Mouse (Mus musculus) testis, adult 2 months (tissue): Measurements from ENCODE around the gene Dlgap3. TPM values are rescaled to one million over a fixed set of nuclear protein-coding genes. Genes with fewer than 3 reads are reported as not detected.

Source experiments
- H3K27ac ChIP-seq: fragments of 200-500 bp; 2 replicates; pipeline ENCODE4 v1.5.1; 2012; ENCODE audit warnings: low read depth, low read length; ENCODE audit not compliant: control insufficient read depth, insufficient read depth
- H3K27me3 ChIP-seq: fragments of 200-500 bp; 2 replicates; pipeline ENCODE4 v1.6.1; 2012; ENCODE audit warnings: mild to moderate bottlenecking, low read length, moderate library complexity; ENCODE audit not compliant: control insufficient read depth, insufficient read depth
- H3K36me3 ChIP-seq: fragments of 200-500 bp; 2 replicates; pipeline ENCODE4 v1.6.1; 2012; ENCODE audit warnings: mild to moderate bottlenecking, low read length; ENCODE audit not compliant: control insufficient read depth, insufficient read depth
- H3K4me1 ChIP-seq: fragments of 200-500 bp; 2 replicates; pipeline ENCODE4 v1.6.1; 2012; ENCODE audit warnings: low read length; ENCODE audit not compliant: control insufficient read depth, insufficient read depth
- H3K4me3 ChIP-seq: fragments of 200-500 bp; 2 replicates; pipeline ENCODE4 v1.5.1; 2012; ENCODE audit warnings: low read depth, mild to moderate bottlenecking, low read length, moderate library complexity, mixed read lengths; ENCODE audit not compliant: control insufficient read depth
- CTCF ChIP-seq: fragments of 200-500 bp; IDR thresholded peaks from 2 replicates; pipeline ENCODE4 v1.5.1; 2012; ENCODE audit warnings: low read depth, mild to moderate bottlenecking, inconsistent platforms, low read length, moderate library complexity; ENCODE audit not compliant: control insufficient read depth, insufficient read depth, insufficient replicate concordance
- POLR2A ChIP-seq: fragments of 200-500 bp; IDR thresholded peaks from 2 replicates; pipeline ENCODE4 v1.6.1; 2012; ENCODE audit warnings: low read depth, mild to moderate bottlenecking, inconsistent platforms, low read length, moderate library complexity; ENCODE audit not compliant: control insufficient read depth
- polyA plus RNA-seq: library from polyadenylated mRNA; depleted of rRNA; stranded (reverse); fragments of >200 nt; gene quantifications from 2 replicates; pipeline ENCODE4 v1.2.3, GENCODE M21; 2012; rRNA removed

Dlgap3 gene
- polyA plus RNA-seq = 3.3 and 4.6 TPM in 2 replicates

GRCm38 (mm10) chr4:127168914-127169345 is at the start of gene Dlgap3:
TSS of gene Dlgap3 (plus strand) at chr4:127169204.
- H3K36me3 ChIP-seq = no peaks in the 10 kb centered on the region
- TF ChIP-seq CTCF = no peak
- no peak for TF ChIP-seq POLR2A

GRCm38 (mm10) chr4:127123391-127123790 is 45.6 kb upstream of the Dlgap3 start, which contains the start of gene Tmem35b:
TSS of gene Tmem35b (plus strand) at chr4:127123691.
- no peak for TF ChIP-seq CTCF
- no peak for TF ChIP-seq POLR2A
- Histone ChIP-seq H3K27ac (no peak within 1 kb of the TSS), H3K27me3 (no peaks in the 10 kb centered on the region), H3K4me3 (no peak within 1 kb of the TSS), H3K4me1 (peaks cover 5% of the 10 kb centered on the region), H3K36me3 (no peaks in the 10 kb centered on the region)

More at GRCm38 (mm10) chr4:127168914-127169345, at the start of gene Dlgap3:
- no peaks in the 10 kb centered on the region; the same call in 1 of the 2 replicates for H3K27me3 ChIP-seq
- no peak within 1 kb of the TSS for H3K27ac ChIP-seq
- peak within 1 kb of the TSS; percentile 62 for H3K4me3 ChIP-seq
- H3K4me1 ChIP-seq = peaks cover 14% of the 10 kb centered on the region

- TF ChIP-seq POLR2A (no peak), CTCF (no peak)
- H3K4me1 ChIP-seq = peaks cover 5% of the 10 kb centered on the region
- H3K27me3 ChIP-seq = no peaks in the 10 kb centered on the region
- no peak overlapping the region for H3K27ac ChIP-seq
- H3K4me3 ChIP-seq = no peak overlapping the region
- no peaks in the 10 kb centered on the region for H3K36me3 ChIP-seq
These were observed 44.7 kb upstream of the Dlgap3 start for GRCm38 (mm10) chr4:127124331-127124730.

- TF ChIP-seq CTCF (no peak), POLR2A (peak; percentile 64)
- H3K27ac ChIP-seq = no peak overlapping the region
- no peaks in the 10 kb centered on the region for H3K27me3 ChIP-seq
- H3K36me3 ChIP-seq = no peaks in the 10 kb centered on the region
- H3K4me3 ChIP-seq = peak overlapping the region; percentile 86
- peaks cover 5% of the 10 kb centered on the region for H3K4me1 ChIP-seq
These were observed 43.1 kb upstream of the Dlgap3 start for GRCm38 (mm10) chr4:127125834-127126463.

- no peak overlapping the region for H3K27ac ChIP-seq
- H3K4me1 ChIP-seq = no peaks in the 10 kb centered on the region
- no peaks in the 10 kb centered on the region for H3K36me3 ChIP-seq
- H3K4me3 ChIP-seq = no peak overlapping the region
- no peaks in the 10 kb centered on the region for H3K27me3 ChIP-seq
- TF ChIP-seq POLR2A (no peak), CTCF (no peak)
These were observed 34.3 kb upstream of the Dlgap3 start for GRCm38 (mm10) chr4:127134687-127135086.

- Histone ChIP-seq H3K4me3 (no peak overlapping the region), H3K4me1 (no peaks in the 10 kb centered on the region), H3K27me3 (no peaks in the 10 kb centered on the region), H3K36me3 (no peaks in the 10 kb centered on the region), H3K27ac (no peak overlapping the region)
- no peak for TF ChIP-seq CTCF
- no peak for TF ChIP-seq POLR2A
These were observed 31.4 kb upstream of the Dlgap3 start for GRCm38 (mm10) chr4:127137591-127137990.

- no peak overlapping the region for H3K4me3 ChIP-seq
- no peak for TF ChIP-seq CTCF
- TF ChIP-seq POLR2A = no peak
- H3K36me3 ChIP-seq = no peaks in the 10 kb centered on the region
- H3K27ac ChIP-seq = no peak overlapping the region
- H3K4me1 ChIP-seq = no peaks in the 10 kb centered on the region
- H3K27me3 ChIP-seq = no peaks in the 10 kb centered on the region
These were observed 30.5 kb upstream of the Dlgap3 start for GRCm38 (mm10) chr4:127138486-127138885.
